Mouse (Mus musculus) kidney, adult 2 months (tissue): ENCODE results near the gene Cdc16.

Source experiments
- CTCF ChIP-seq: fragments of 200-500 bp; conservative IDR thresholded peaks from 2 replicates; pipeline ENCODE4 v1.5.1; 2011; ENCODE audit warnings: low read depth, mild to moderate bottlenecking, control low read depth, low read length, moderate library complexity, mixed read lengths; ENCODE audit not compliant: insufficient read depth, insufficient read length
- POLR2A ChIP-seq: fragments of 200-500 bp; IDR thresholded peaks from one replicate; pipeline ENCODE4 v1.6.1; 2011; ENCODE audit warnings: low read depth, low read length, control low read depth

GRCm38 (mm10) chr8:13828598-13829172 is 71.2 kb downstream of the Cdc16 start:
- TF ChIP-seq CTCF (no peak), POLR2A (no peak)
